Mouse (Mus musculus) embryonic fibroblast, embryonic 13.5 days (primary cell): ENCODE results near the gene Tppp2. TPM values are rescaled to one million over a fixed set of nuclear protein-coding genes. Genes with fewer than 3 reads are reported as not detected.
A peak's percentile ranks its signal among the peaks of the same experiment; 100 is the strongest.

Experiments
- H3K27ac ChIP-seq: 2 replicates; pipeline ENCODE4 v1.5.1; 2012; ENCODE audit warnings: low read length, control low read depth, inconsistent platforms; ENCODE audit not compliant: insufficient read depth
- H3K4me1 ChIP-seq: 2 replicates; pipeline ENCODE4 v1.6.1; 2011; ENCODE audit warnings: low read length; ENCODE audit not compliant: control insufficient read depth, insufficient read depth
- H3K4me3 ChIP-seq: 2 replicates; pipeline ENCODE4 v1.5.1; 2011; ENCODE audit warnings: mild to moderate bottlenecking, control low read depth, low read length; ENCODE audit not compliant: insufficient read depth
- CTCF ChIP-seq: IDR thresholded peaks from 2 replicates; pipeline ENCODE4 v1.5.1; 2011; ENCODE audit warnings: mild to moderate bottlenecking, control low read depth, low read length, moderate library complexity, borderline replicate concordance; ENCODE audit not compliant: insufficient read depth
- POLR2A ChIP-seq: IDR thresholded peaks from 2 replicates; pipeline ENCODE4 v1.6.1; 2011; ENCODE audit warnings: low read depth, mild to moderate bottlenecking, control low read depth, low read length, moderate library complexity
- polyA plus RNA-seq: library from polyadenylated mRNA; stranded (reverse); fragments of >200 nt; gene quantifications from 2 replicates; pipeline ENCODE4 v1.2.4, GENCODE M21; 2011; ENCODE audit warnings: low read depth; ENCODE audit not compliant: missing spikeins, insufficient read length

Tppp2 gene
- polyA plus RNA-seq: not detected in 2 replicates

GRCm38 (mm10) chr14:51918125-51918524 lies at the start of gene Tppp2:
Tppp2 (plus strand) TSS chr14:51918425.
- Histone ChIP-seq H3K4me3 (no peak within 1 kb of the TSS), H3K27ac (no peak within 1 kb of the TSS), H3K4me1 (peaks cover 4% of the 10 kb centered on the region; the same call in 1 of the 2 replicates)
- TF ChIP-seq CTCF: no peak
- no peak for TF ChIP-seq POLR2A

- no peak overlapping the region for H3K27ac ChIP-seq
- H3K4me3 ChIP-seq: no peak overlapping the region
- no peaks in the 10 kb centered on the region; the same call in 1 of the 2 replicates for H3K4me1 ChIP-seq
- TF ChIP-seq POLR2A (no peak), CTCF (no peak)
Observed at GRCm38 (mm10) chr14:51870756-51871155, 47.5 kb upstream of the Tppp2 start.

DNA sequence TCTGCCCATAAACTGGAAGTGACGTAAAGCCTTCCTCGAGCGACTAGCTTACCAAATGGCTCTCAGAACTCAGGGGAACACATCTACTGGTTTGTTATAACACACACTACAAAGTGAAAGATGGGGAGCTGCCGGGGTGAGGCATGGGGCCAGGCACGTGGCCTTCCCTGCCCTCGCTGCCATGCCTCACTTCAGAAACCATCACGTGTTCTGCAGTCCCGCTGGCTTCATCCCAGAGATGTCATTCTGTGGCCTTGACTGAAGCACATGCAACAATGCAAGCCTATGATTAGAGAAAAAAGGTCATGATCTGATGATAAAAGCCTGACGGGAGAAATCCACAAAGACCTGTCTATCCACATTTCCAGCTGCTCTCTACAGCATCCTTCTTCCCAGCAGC lies 46.5 kb upstream of the Tppp2 start:
- no peak for TF ChIP-seq POLR2A
- no peak for TF ChIP-seq CTCF
- no peaks in the 10 kb centered on the region; the same call in 1 of the 2 replicates for H3K4me1 ChIP-seq
- no peak overlapping the region for H3K27ac ChIP-seq
- no peak overlapping the region for H3K4me3 ChIP-seq

DNA sequence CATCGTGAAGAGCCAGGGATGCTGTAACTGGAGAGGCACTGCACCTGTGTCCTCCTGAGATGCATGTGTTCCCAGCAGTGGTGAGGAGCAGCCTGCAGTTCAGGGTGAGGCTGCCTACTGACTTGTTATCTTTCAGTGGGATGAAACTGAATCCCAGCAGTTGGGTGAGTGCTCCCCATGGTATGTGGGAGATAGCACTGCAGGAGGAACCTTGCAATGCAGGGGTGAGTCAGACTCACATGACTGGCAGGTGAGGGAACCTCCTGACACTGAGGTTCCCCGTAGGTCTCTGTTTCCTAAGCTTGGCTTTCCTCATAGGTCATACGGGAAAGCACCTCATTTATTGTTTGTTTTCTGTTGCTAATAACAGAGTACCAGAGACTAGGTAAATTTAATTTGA lies 40.7 kb upstream of the Tppp2 start:
- H3K27ac ChIP-seq: no peak overlapping the region
- no peak for TF ChIP-seq CTCF
- no peak for TF ChIP-seq POLR2A
- H3K4me1 ChIP-seq: no peaks in the 10 kb centered on the region
- H3K4me3 ChIP-seq: no peak overlapping the region

GRCm38 (mm10) chr14:51883527-51884030 lies 34.6 kb upstream of the Tppp2 start:
- Histone ChIP-seq H3K4me1 (no peaks in the 10 kb centered on the region; the same call in 1 of the 2 replicates), H3K27ac (peak overlapping the region; percentile 45), H3K4me3 (peak overlapping the region; percentile 57)
- no peak for TF ChIP-seq POLR2A
- TF ChIP-seq CTCF: no peak

DNA sequence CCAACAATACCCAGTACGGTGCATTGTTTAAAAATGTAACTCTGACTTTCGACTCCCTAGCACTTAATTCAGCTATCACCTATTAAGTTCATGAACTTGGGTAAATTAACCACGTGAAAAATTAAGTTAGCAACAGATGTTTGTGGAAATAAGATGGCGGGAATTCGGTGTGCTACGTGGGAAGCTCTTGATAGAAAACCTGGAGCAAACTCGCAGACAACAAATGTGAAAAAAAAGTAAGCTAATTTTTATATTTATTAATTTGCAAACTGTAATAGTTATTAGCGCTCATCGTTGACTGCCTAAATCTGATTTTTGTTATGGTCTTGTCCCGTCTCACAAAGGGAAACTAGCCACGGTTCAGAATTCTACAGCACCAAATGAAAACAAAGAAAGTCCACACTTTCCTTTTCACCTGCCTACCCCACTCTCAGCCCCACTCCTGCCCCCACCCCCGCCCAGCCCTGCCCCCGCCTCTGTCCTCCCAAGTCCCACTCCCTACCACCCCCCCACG lies 34.1 kb upstream of the Tppp2 start:
- peak overlapping the region; percentile 39 for H3K27ac ChIP-seq
- TF ChIP-seq CTCF (no peak), POLR2A (no peak)
- peak overlapping the region; percentile 57 for H3K4me3 ChIP-seq
- no peaks in the 10 kb centered on the region; the same call in 1 of the 2 replicates for H3K4me1 ChIP-seq

GRCm38 (mm10) chr14:51884598-51885331 lies 33.5 kb upstream of the Tppp2 start, which contains the start of gene Mettl17:
Mettl17 (plus strand) TSS chr14:51884842.
- peak within 1 kb of the TSS; percentile 85 for H3K4me3 ChIP-seq
- H3K27ac ChIP-seq: peak within 1 kb of the TSS; percentile 39
- no peaks in the 10 kb centered on the region; the same call in 1 of the 2 replicates for H3K4me1 ChIP-seq
- TF ChIP-seq CTCF (no peak), POLR2A (peak; percentile 89)

GRCm38 (mm10) chr14:51886051-51886450 lies 32.2 kb upstream of the Tppp2 start:
- Histone ChIP-seq H3K4me3 (no peak overlapping the region), H3K4me1 (no peaks in the 10 kb centered on the region; the same call in 1 of the 2 replicates), H3K27ac (no peak overlapping the region)
- TF ChIP-seq CTCF: no peak
- TF ChIP-seq POLR2A: no peak

DNA sequence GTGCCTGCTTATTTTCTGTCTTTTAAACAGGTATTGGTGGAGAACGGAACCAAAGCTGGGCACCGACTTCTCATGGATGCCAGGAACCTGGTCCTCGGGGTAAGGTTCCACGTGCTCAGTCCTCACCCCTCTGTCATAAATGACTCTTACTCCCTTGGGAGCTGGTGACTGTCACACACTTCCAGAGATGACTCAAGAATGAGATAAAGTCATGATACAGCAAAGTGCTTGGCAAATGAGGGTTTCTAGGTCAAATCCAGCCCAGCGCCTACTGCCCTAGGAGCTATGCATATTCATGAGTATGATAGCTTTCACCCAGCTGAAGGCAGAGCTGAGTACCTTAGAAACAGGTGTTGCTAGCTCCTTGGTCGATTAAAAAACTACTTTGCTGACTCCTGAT lies 28.4 kb upstream of the Tppp2 start:
- H3K4me1 ChIP-seq: no peaks in the 10 kb centered on the region; the same call in 1 of the 2 replicates
- TF ChIP-seq POLR2A (no peak), CTCF (no peak)

DNA sequence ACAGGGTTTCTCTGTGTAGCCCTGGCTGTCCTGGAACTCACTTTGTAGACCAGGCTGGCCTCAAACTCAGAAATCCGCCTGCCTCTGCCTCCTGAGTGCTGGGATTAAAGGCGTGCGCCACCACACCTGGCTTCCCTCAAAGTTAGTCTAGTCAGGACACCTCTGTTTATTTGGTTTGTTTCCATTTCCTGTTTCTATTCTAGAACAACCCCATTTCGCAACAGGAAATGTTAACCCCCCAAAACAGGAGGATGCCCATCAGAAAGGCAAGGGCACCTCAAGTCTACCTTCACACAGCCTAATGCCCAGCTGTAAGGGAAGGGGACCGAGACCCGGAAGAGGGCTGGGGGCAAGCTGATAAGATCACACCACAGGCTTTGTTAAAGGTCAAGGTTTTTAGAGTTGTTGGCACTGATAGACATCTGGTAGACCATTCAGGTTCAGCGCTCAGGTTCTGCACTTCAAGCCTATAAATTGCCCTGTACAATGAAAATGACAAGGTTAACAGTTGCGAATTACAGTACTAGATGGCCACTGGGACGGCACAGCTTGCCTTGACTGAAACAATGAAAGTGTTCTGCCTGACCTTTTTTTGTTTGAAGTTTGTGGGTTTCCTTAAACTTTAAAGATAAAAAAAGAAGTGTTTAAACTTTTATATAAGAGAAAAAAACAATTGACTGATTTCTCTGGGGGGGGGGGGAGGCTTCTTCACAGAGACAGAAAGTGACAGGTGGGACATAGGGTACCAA lies 25.9 kb upstream of the Tppp2 start, which contains the start of gene Slc39a2:
Gene Slc39a2, plus strand, starts transcription at position 699 of the 749 bp plus-strand sequence.
- Histone ChIP-seq H3K4me1 (no peaks in the 10 kb centered on the region), H3K4me3 (no peak within 1 kb of the TSS), H3K27ac (no peak within 1 kb of the TSS)
- no peak for TF ChIP-seq POLR2A

More for the DNA sequence above, 28.4 kb upstream of the Tppp2 start:
- no peak overlapping the region for H3K4me3 ChIP-seq
- H3K27ac ChIP-seq: no peak overlapping the region
